Comparison of ENCODE assay signal across 11 mouse cellular contexts in genomic region chr3:31260964-31261346, GRCm38 (mm10). TPM values are rescaled to one million over a fixed set of nuclear protein-coding genes. Genes with fewer than 3 reads are reported as not detected.
DNase-seq lines count a peak whose midpoint lies in the region; ATAC-seq and TF ChIP-seq lines count a peak whose summit lies in the region.
"Had no signal": no experiment of that assay in that cellular context is flagged by ENCODE, and none has a peak within 500 bp of the region (broad histone marks: within the 10 kb centered on the region; RNA-seq: fewer than 3 reads in every experiment).

No protein-coding gene starts in this region.

- no peak for ATAC-seq in heart, embryonic 13.5 days (ENCODE audit: extremely low read depth, insufficient number of reproducible peaks, low FRiP score, low TSS enrichment)
- 0 out of 2 replicates have a peak, but pooled peaks have one; percentile 2 for ATAC-seq in liver, embryonic 11.5 days (replicated peaks; ENCODE audit: low FRiP score)
- ATAC-seq in liver, postnatal 0 days = no peak
- peak; percentile 13; the same call in 1 of the 2 replicates for ATAC-seq in embryonic facial prominence, embryonic 14.5 days (ENCODE audit: low read depth)
- peak; percentile 67; the same call in 1 of the 2 replicates for ATAC-seq in limb, embryonic 12.5 days (ENCODE audit: insufficient number of reproducible peaks, insufficient read depth, low FRiP score, low TSS enrichment, low read depth)

- peak overlapping the region; percentile 2; the same call in 1 of the 2 replicates for H3K27ac ChIP-seq in heart, embryonic 13.5 days (replicated peaks)
- H3K27ac ChIP-seq in liver, embryonic 11.5 days (ENCODE audit: low read depth, low read length) = no peak overlapping the region
- H3K27ac ChIP-seq in liver, postnatal 0 days (ENCODE audit: low read depth) = no peak overlapping the region
- H3K27ac ChIP-seq in embryonic facial prominence, embryonic 14.5 days (replicated peaks; ENCODE audit: low read depth, low read length) = no peak overlapping the region
- H3K27ac ChIP-seq in limb, embryonic 12.5 days = peak overlapping the region; percentile 92
- H3K27ac ChIP-seq: midbrain, embryonic 12.5 days had no signal

- no peaks in the 10 kb centered on the region for H3K36me3 ChIP-seq in heart, embryonic 13.5 days
- no peaks in the 10 kb centered on the region for H3K36me3 ChIP-seq in liver, embryonic 11.5 days (ENCODE audit: control insufficient read depth, insufficient read depth, low read length)
- H3K36me3 ChIP-seq in liver, postnatal 0 days (replicated peaks; ENCODE audit: insufficient read depth, low read length) = no peaks in the 10 kb centered on the region
- H3K36me3 ChIP-seq in embryonic facial prominence, embryonic 14.5 days (ENCODE audit: control insufficient read depth, insufficient read depth, low read length) = no peaks in the 10 kb centered on the region
- H3K36me3 ChIP-seq in limb, embryonic 12.5 days = no peaks in the 10 kb centered on the region
- H3K36me3 ChIP-seq: midbrain, embryonic 12.5 days had no signal

- H3K27me3 ChIP-seq in heart, embryonic 13.5 days (replicated peaks) = no peaks in the 10 kb centered on the region
- no peaks in the 10 kb centered on the region for H3K27me3 ChIP-seq in liver, embryonic 11.5 days (replicated peaks; ENCODE audit: control insufficient read depth, insufficient read depth, low read length)
- H3K27me3 ChIP-seq in liver, postnatal 0 days (ENCODE audit: insufficient read depth, low read length) = no peaks in the 10 kb centered on the region
- no peaks in the 10 kb centered on the region for H3K27me3 ChIP-seq in embryonic facial prominence, embryonic 14.5 days (replicated peaks; ENCODE audit: control insufficient read depth, insufficient read depth, low read length)
- no peaks in the 10 kb centered on the region for H3K27me3 ChIP-seq in limb, embryonic 12.5 days
- H3K27me3 ChIP-seq: midbrain, embryonic 12.5 days had no signal

- intact Hi-C loops in heart, postnatal 25 days (cut with DNase I) = no loop called here

- no peak overlapping the region for H3K4me2 ChIP-seq in heart, embryonic 13.5 days
- H3K4me2 ChIP-seq in liver, embryonic 11.5 days = no peak overlapping the region
- H3K4me2 ChIP-seq in liver, postnatal 0 days (ENCODE audit: low read depth, low read length) = no peak overlapping the region
- H3K4me2 ChIP-seq in embryonic facial prominence, embryonic 14.5 days (ENCODE audit: low read depth, low read length) = no peak overlapping the region
- no peak overlapping the region for H3K4me2 ChIP-seq in limb, embryonic 12.5 days
- H3K4me2 ChIP-seq: midbrain, embryonic 12.5 days had no signal

- H3K4me1 ChIP-seq in heart, embryonic 13.5 days = peaks cover 25% of the 10 kb centered on the region
- H3K4me1 ChIP-seq in liver, embryonic 11.5 days (replicated peaks; ENCODE audit: control insufficient read depth, insufficient read depth, low read length) = no peaks in the 10 kb centered on the region
- no peaks in the 10 kb centered on the region for H3K4me1 ChIP-seq in liver, postnatal 0 days (ENCODE audit: insufficient read depth)
- H3K4me1 ChIP-seq in embryonic facial prominence, embryonic 14.5 days (ENCODE audit: control insufficient read depth, insufficient read depth, low read length) = peaks cover 8% of the 10 kb centered on the region; the same call in 1 of the 2 replicates
- H3K4me1 ChIP-seq in limb, embryonic 12.5 days (replicated peaks) = peaks cover 30% of the 10 kb centered on the region

- TF ChIP-seq EP300 in liver, postnatal 0 days (IDR thresholded peaks at IDR 0.05; ENCODE audit: low read depth) = no peak

- DNase-seq in heart, postnatal 25 days (ENCODE audit: low spot score) = no peak
- DNase-seq in liver, embryonic 11.5 days (ENCODE audit: low spot score) = no peak
- DNase-seq in liver, postnatal 0 days = no peak
- DNase-seq in embryonic facial prominence, embryonic 14.5 days (ENCODE audit: low spot score) = no peak
- DNase-seq in Muller cell, postnatal 12 days (ENCODE audit: inconsistent ontology term) = no peak
- DNase-seq in layer of hippocampus, adult 9-10 months (ENCODE audit: low spot score) = no peak
- DNase-seq: cerebellum, adult 18-20 months; right cerebral cortex, adult 18-20 months had no signal

- WGBS in heart, embryonic 13.5 days = 62% methylated on average over 3 of the region's 3 CpGs
- WGBS in liver, embryonic 11.5 days = 64% methylated on average over 3 of the region's 3 CpGs
- 53% methylated on average over 3 of the region's 3 CpGs for WGBS in liver, postnatal 0 days (ENCODE audit: insufficient replicate concordance)
- WGBS in embryonic facial prominence, embryonic 14.5 days = 39% methylated on average over 3 of the region's 3 CpGs
- WGBS in limb, embryonic 12.5 days = 33% methylated on average over 3 of the region's 3 CpGs

- no peak overlapping the region for H3K4me3 ChIP-seq in heart, embryonic 13.5 days
- no peak overlapping the region for H3K4me3 ChIP-seq in liver, embryonic 11.5 days (ENCODE audit: low read depth, low read length)
- no peak overlapping the region for H3K4me3 ChIP-seq in liver, postnatal 0 days (ENCODE audit: low read depth, low read length)
- no peak overlapping the region for H3K4me3 ChIP-seq in embryonic facial prominence, embryonic 14.5 days (ENCODE audit: low read depth, low read length)
- no peak overlapping the region for H3K4me3 ChIP-seq in limb, embryonic 12.5 days (replicated peaks)
- H3K4me3 ChIP-seq: midbrain, embryonic 12.5 days had no signal

- H3K9me3 ChIP-seq in heart, embryonic 13.5 days = no peaks in the 10 kb centered on the region
- no peaks in the 10 kb centered on the region for H3K9me3 ChIP-seq in liver, embryonic 11.5 days (ENCODE audit: control insufficient read depth, low read length)
- no peaks in the 10 kb centered on the region for H3K9me3 ChIP-seq in liver, postnatal 0 days (ENCODE audit: low read length)
- no peaks in the 10 kb centered on the region for H3K9me3 ChIP-seq in embryonic facial prominence, embryonic 14.5 days (ENCODE audit: control insufficient read depth, low read length)
- no peaks in the 10 kb centered on the region for H3K9me3 ChIP-seq in limb, embryonic 12.5 days
- H3K9me3 ChIP-seq: midbrain, embryonic 12.5 days had no signal

- no peak overlapping the region for H3K9ac ChIP-seq in heart, embryonic 13.5 days
- no peak overlapping the region for H3K9ac ChIP-seq in liver, embryonic 11.5 days (ENCODE audit: low read depth, low read length)
- H3K9ac ChIP-seq in liver, postnatal 0 days (replicated peaks) = no peak overlapping the region
- no peak overlapping the region for H3K9ac ChIP-seq in embryonic facial prominence, embryonic 14.5 days (ENCODE audit: low read depth, low read length)
- H3K9ac ChIP-seq in limb, embryonic 12.5 days (replicated peaks) = no peak overlapping the region
- H3K9ac ChIP-seq: midbrain, embryonic 12.5 days had no signal

- no peak for TF ChIP-seq CTCF in liver, postnatal 0 days (IDR thresholded peaks at IDR 0.05; ENCODE audit: low read depth)

RNA-seq across cellular contexts. Expression of gene Slc7a14, which starts 49.2 kb away (rescaled TPM):
- polyA plus RNA-seq in heart, embryonic 13.5 days (2015; fragmentation: Nextera tagmentation; extraction: Ambion mirVana) = 0.51 and 0.52 TPM in 2 replicates
- total RNA-seq in heart, postnatal 25 days (2021) = under 1 TPM; 0.08 TPM
- 0.08 and 0.13 TPM in 2 replicates for polyA plus RNA-seq in liver, embryonic 11.5 days (2014; fragmentation: Nextera tagmentation; extraction: Ambion mirVana)
- 0.05 TPM in 2 replicates for polyA plus RNA-seq in liver, postnatal 0 days (2015; fragmentation: Nextera tagmentation; extraction: Ambion mirVana)
- polyA plus RNA-seq in embryonic facial prominence, embryonic 14.5 days (2014; fragmentation: Nextera tagmentation; extraction: Ambion mirVana) = 0.43 and 0.47 TPM in 2 replicates
- 0.08 and 0.12 TPM in 2 replicates for polyA plus RNA-seq in limb, embryonic 12.5 days (2016; fragmentation: Nextera tagmentation; extraction: Ambion mirVana)

Comparison
In these comparisons a context has a peak if more than half of its experiments do, and no peak if none do; other contexts are left out.
1. ATAC-seq: peak in liver, embryonic 11.5 days (single experiment), embryonic facial prominence, embryonic 14.5 days (single experiment) and limb, embryonic 12.5 days (single experiment); none in heart, embryonic 13.5 days (single experiment) and liver, postnatal 0 days (single experiment).
2. H3K27ac ChIP-seq: peak in heart, embryonic 13.5 days (single experiment) and limb, embryonic 12.5 days (single experiment); none in liver, embryonic 11.5 days (single experiment), liver, postnatal 0 days (single experiment) and embryonic facial prominence, embryonic 14.5 days (single experiment).